Mouse (Mus musculus) liver, adult (tissue): Measurements from ENCODE around the gene Pcp4l1.

Experiments
- GATA4 ChIP-seq: IDR thresholded peaks from 2 replicates; pipeline ENCODE4 v1.6.1; 2014; ENCODE audit warnings: mild to moderate bottlenecking, low read length; ENCODE audit not compliant: insufficient replicate concordance

Pcp4l1 gene

GRCm38 (mm10) chr1:171179487-171180171 lies 16.4 kb downstream of the Pcp4l1 start:
- TF ChIP-seq GATA4: 0 out of 2 replicates have a peak, but pooled peaks have one; percentile 21

GRCm38 (mm10) chr1:171172779-171173178 lies 23.3 kb downstream of the Pcp4l1 start:
- no peak for TF ChIP-seq GATA4

- 0 out of 2 replicates have a peak, but pooled peaks have one; percentile 52 for TF ChIP-seq GATA4
Measured at GRCm38 (mm10) chr1:171171138-171171537, 24.9 kb downstream of the Pcp4l1 start.

DNA sequence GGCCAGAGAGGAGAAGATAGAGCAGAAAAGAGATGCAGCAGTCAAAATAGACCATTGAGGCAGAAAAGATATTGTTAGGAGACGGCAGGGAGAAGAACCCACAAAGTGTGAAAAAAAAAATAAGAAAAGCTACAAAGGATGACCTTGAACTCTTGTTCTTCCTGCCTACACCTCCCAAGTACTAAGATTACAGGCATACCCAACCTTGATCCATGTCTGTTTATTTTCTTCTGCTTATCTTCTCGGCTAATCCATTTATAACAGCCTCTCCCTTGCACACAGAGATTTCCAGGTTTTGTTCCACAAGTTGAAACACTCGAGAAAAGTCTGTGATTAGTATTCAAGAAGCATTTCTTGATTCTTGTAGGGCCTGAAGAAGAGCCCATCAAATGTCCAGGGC lies 26.2 kb downstream of the Pcp4l1 start:
- TF ChIP-seq GATA4: peak; percentile 30; the same call in 1 of the 2 replicates

DNA sequence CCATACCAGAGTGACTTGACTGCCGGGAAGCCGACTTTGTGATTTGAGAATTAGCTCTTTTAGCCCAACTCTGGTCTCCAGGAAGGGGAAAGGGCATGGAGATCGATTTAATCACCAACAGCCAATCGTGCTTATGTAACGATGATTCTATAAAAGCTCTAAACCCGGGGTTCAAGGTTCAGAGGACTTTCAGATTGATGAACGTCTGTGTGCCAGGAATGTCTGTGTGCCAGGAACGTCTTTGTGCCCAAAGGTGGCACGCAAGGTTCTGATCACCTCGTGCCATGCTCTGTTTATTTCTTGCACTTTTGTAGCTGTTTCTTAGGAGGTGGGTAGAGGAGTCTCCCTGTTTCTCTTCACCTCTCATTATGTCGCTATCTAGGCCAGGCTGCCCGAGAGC lies 27.2 kb downstream of the Pcp4l1 start:
- TF ChIP-seq GATA4: peak; percentile 17; the same call in 1 of the 2 replicates

DNA sequence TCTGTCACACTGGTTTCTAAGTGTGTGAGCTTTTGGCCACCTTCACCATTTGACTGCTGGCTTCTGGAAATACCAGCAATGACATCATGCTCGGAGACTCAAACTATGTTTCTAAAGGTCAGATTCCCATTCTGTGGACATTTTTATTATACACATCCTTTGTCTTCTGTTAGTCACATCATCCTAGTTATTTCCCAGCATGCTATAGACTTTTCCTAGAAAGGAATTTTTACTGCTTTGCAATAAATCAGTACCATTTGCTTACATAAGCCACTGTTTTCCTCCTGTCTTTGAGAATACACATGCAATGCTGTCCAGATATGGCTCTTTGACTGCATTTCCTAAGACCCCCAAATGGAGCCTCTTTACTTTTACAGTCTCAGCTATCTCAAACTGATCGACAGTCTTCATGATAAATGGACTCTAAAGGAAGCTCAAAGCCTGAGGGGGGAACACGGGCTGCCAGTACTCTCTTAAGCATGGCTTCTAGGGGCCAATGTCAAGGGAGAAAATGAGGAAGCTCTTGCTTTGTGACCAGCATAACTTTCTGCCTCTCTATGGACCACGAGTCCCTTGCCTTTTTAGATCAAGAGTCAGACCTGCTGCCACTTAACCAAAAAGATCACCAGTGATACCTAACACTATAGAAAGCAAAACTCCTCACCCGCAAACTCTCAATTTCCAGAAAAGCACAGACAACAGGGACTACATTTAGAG lies 30.3 kb downstream of the Pcp4l1 start:
- TF ChIP-seq GATA4: no peak

- TF ChIP-seq GATA4: no peak
Measured at GRCm38 (mm10) chr1:171164258-171164657, 31.8 kb downstream of the Pcp4l1 start.

DNA sequence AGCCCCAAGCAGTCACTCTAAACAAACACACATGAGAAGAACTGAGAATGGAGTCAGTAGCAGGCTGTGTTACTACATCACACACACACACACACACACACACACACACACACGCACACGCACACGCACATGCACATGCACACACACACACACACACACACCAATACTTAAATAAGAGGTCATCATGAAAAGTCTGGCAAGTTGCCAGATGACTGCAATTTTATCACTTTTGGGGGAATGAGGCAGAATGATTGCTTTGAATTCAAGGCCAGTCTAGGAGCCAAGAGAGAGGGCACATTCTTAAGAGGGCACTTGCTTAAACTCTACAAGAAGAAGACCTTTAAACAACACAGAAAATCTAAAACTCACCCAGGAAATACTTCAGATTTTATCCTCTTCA lies 33.5 kb downstream of the Pcp4l1 start:
- no peak for TF ChIP-seq GATA4

DNA sequence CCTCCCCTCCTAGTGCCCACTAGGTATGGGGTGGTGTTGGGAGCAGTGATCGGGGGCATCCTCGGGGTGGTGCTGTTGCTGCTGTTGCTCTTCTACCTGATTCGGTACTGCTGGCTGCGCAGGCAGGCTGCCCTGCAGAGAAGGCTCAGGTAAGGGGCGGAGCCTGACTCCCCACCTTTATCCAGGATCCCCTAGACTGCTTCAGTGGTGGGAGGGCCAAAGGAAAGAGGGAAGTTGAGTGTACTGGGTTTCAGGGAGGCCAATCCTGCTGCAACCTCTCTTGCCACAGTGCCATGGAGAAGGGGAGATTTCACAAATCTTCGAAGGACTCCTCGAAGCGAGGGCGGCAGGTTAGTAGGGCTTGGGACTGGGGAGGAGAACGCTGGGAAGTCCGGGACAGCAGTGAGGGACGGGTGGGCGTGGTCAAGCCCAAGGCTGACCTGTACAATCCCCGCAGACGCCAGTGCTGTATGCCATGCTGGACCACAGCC lies 36.5 kb downstream of the Pcp4l1 start:
- TF ChIP-seq GATA4: no peak

GRCm38 (mm10) chr1:171157965-171158364 lies 38.1 kb downstream of the Pcp4l1 start:
- no peak for TF ChIP-seq GATA4

DNA sequence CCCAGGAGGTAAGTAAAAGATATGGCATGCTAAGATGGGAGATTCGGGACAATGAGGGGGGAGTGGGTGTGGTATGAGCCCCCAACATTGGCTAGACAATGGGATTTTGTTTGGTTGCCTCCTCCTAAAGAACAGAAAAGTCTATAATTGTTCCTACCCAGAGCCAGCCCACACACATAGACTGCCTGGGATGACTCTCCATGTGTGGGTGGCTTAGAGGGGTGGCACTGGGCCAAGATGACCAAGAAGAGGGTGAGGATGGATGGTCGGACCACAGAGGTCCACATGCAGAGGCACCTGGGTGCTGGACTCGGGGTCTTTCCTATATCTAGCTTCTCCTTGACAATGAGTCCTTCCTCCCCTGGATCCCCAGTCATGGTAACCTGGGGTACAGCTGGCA lies 39.4 kb downstream of the Pcp4l1 start:
- TF ChIP-seq GATA4: no peak

GRCm38 (mm10) chr1:171151966-171152365 lies 44.1 kb downstream of the Pcp4l1 start:
- TF ChIP-seq GATA4: no peak

GRCm38 (mm10) chr1:171150838-171151391 lies 45.2 kb downstream of the Pcp4l1 start:
- no peak for TF ChIP-seq GATA4

- TF ChIP-seq GATA4: no peak
Measured at GRCm38 (mm10) chr1:171149974-171150760, 45.9 kb downstream of the Pcp4l1 start, which contains the start of the genes Sdhc and Mpz. TSS of gene Sdhc (minus strand) at chr1:171150603. TSS of gene Mpz (plus strand) at chr1:171150711.

DNA sequence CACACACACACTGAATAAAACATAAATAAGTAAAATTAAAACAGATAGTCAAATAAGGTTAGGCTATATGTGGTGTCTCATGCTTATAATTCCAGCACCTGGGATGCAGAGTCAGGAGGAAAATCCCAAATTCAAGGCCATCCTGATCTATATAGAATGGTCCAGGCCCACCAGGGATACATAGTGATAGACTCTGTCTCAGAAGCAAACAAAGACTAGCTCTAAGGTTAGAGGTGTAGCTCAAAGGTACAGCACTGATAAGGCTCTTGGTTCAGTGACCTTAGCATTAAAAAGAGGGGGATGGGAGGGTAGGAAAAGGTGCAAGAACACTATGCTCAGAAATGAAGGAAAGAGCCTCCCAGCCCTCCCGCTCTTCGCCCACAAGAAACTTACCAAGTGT lies 60.5 kb downstream of the Pcp4l1 start:
- no peak for TF ChIP-seq GATA4
